Mouse (Mus musculus) brain, embryonic 18.5 days (tissue): ENCODE measurements around the gene Ppp1r11.

Source experiments
- DNase-seq: peaks from one replicate; pipeline ENCODE4 v3.0.0-alpha.2; 2012; ENCODE audit warnings: low read depth, low spot score

Gene Ppp1r11

GRCm38 (mm10) chr17:36961125-36961524, 9.6 kb upstream of the Ppp1r11 start:
- DNase-seq: no peak

- no peak for DNase-seq
Measured at GRCm38 (mm10) chr17:36958884-36959283, 7.3 kb upstream of the Ppp1r11 start.

- peak; percentile 96 for DNase-seq
Measured at GRCm38 (mm10) chr17:36957999-36958743, 6.6 kb upstream of the Ppp1r11 start, which contains the start of the genes Znrd1 and Znrd1as. Gene Znrd1, minus strand, starts transcription at chr17:36958559. Gene Znrd1as, plus strand, starts transcription at chr17:36958592.

- no peak for DNase-seq
Measured at GRCm38 (mm10) chr17:36953062-36953461, 1.5 kb upstream of the Ppp1r11 start.

- DNase-seq: no peak
Measured at GRCm38 (mm10) chr17:36952631-36953030, 1.1 kb upstream of the Ppp1r11 start.

GRCm38 (mm10) chr17:36949265-36949664, 2.3 kb downstream of the Ppp1r11 start:
- DNase-seq: no peak

GRCm38 (mm10) chr17:36948286-36948685, 3.3 kb downstream of the Ppp1r11 start:
- DNase-seq: no peak

GRCm38 (mm10) chr17:36947051-36947819, 4.3 kb downstream of the Ppp1r11 start:
- peak; percentile 20 for DNase-seq

GRCm38 (mm10) chr17:36944121-36944775, 7.3 kb downstream of the Ppp1r11 start:
- no peak for DNase-seq

- DNase-seq: no peak
Measured at GRCm38 (mm10) chr17:36943691-36944090, 7.8 kb downstream of the Ppp1r11 start.

GRCm38 (mm10) chr17:36942791-36943471, 8.6 kb downstream of the Ppp1r11 start, which contains the start of gene Rnf39:
Gene Rnf39, plus strand, starts transcription at chr17:36942918.
- no peak for DNase-seq

GRCm38 (mm10) chr17:36942391-36942790, 9.2 kb downstream of the Ppp1r11 start:
- no peak for DNase-seq

GRCm38 (mm10) chr17:36938056-36938455, 13.5 kb downstream of the Ppp1r11 start:
- no peak for DNase-seq

- no peak for DNase-seq
Measured at GRCm38 (mm10) chr17:36931806-36932205, 19.7 kb downstream of the Ppp1r11 start.

- DNase-seq: no peak
Measured at GRCm38 (mm10) chr17:36931130-36931529, 20.4 kb downstream of the Ppp1r11 start.

GRCm38 (mm10) chr17:36930233-36930632, 21.3 kb downstream of the Ppp1r11 start:
- DNase-seq: no peak

- DNase-seq: no peak
Measured at GRCm38 (mm10) chr17:36929236-36929932, 22.2 kb downstream of the Ppp1r11 start.

- DNase-seq: no peak
Measured at GRCm38 (mm10) chr17:36927496-36928120, 23.9 kb downstream of the Ppp1r11 start.

- DNase-seq: no peak
Measured at GRCm38 (mm10) chr17:36923491-36923890, 28.1 kb downstream of the Ppp1r11 start.

- DNase-seq: no peak
Measured at GRCm38 (mm10) chr17:36922715-36923114, 28.8 kb downstream of the Ppp1r11 start.
